Mouse (Mus musculus) brain, embryonic 14.5 days (tissue): ENCODE measurements around the gene Kazn.

ENCODE experiments used
- CTCF ChIP-seq: fragments of 200-500 bp; IDR thresholded peaks from 2 replicates; pipeline ENCODE4 v1.5.1; 2012; ENCODE audit warnings: inconsistent platforms, mild to moderate bottlenecking, moderate library complexity, borderline replicate concordance; ENCODE audit not compliant: insufficient read depth, insufficient read length; ENCODE audit errors: extremely low read depth
- POLR2A ChIP-seq: fragments of 200-500 bp; IDR thresholded peaks from 2 replicates; pipeline ENCODE4 v1.6.1; 2012; ENCODE audit warnings: mild to moderate bottlenecking, inconsistent platforms, borderline replicate concordance; ENCODE audit not compliant: poor library complexity, insufficient read depth, insufficient read length, severe bottlenecking; ENCODE audit errors: extremely low read depth

GRCm38 (mm10) chr4:142063057-142063534 lies 176.1 kb downstream of the Kazn start:
- TF ChIP-seq CTCF (no peak), POLR2A (no peak)
